Mouse (Mus musculus): ENCODE results near the gene Rpl27. TPM values are rescaled to one million over a fixed set of nuclear protein-coding genes. Genes with fewer than 3 reads are reported as not detected.
"Not testable (repeated sequence)": the region's sequence is repeated elsewhere in the genome, so short reads cannot be mapped to it uniquely, and the experiment has no call there.

Gene Rpl27
- polyA plus RNA-seq, 1 experiment from 2014 or later: 260 TPM

DNA sequence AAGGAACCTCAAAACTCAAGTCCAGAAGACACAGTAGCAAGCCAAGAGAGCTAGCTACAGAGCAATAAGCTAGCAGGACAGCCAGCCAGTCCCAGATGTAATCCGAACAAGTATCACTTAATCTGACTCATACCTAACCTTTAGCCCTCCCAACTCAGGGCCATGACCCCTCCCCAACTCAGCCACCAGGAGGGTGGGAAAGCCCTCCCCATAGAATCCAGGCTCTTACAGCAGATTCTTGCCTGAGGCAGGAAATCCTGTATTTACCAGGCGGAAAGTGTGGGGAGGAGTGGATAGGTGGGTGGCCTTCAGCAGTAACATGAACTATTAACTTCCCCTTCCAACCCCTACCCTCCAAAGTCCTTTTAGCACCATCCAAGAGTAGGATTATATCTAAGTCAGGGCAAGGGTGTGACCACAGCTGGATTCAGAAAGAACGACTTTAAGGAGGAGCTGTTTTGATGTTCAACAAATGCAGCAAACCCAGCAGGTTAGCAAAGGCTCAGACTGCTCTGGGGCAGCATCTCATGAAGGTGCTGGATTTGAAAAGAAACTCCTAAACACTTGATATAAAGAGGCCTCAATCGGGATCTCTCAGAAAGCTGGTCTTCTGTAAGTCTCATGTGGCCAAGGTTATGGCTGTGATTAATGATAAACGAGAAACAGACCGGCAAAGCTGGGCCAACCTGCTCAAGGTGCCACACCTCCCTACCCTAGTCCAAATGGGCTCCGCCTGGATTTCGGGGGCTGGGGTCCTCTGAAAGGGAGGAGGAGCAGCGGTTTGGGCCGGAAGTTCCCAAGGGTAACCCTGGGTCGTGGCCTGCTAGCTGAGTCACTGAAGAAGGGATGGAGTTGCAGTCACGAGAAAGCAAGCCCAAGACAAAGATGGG lies 22.4 kb downstream of the Rpl27 start, which contains the start of gene Rnd2:
TSS of gene Rnd2 (plus strand) at position 789 of the 890 bp plus-strand sequence.
- Histone ChIP-seq H3K4me3 (ENCODE audit: control insufficient read depth in 1 of 2, insufficient read depth in 1 of 2, low read depth in 1 of 2, low read length in 2 of 2) (peak within 1 kb of the TSS; percentile 69 to 80), H3K36me3 (ENCODE audit: control insufficient read depth, insufficient read depth, low read length) (peaks cover 34% of the 10 kb centered on the region), H3K27ac (replicated peaks in 1 of 2; ENCODE audit: control insufficient read depth in 1 of 2, insufficient read depth in 1 of 2, low read depth in 2 of 2, low read length in 2 of 2) (peak within 1 kb of the TSS; percentile 78 to 89), H3K4me2 (ENCODE audit: low read length) (peak within 1 kb of the TSS; percentile 98), H3K4me1 (ENCODE audit: control insufficient read depth in 2 of 2, insufficient read depth in 2 of 2, low read length in 2 of 2) (peaks cover 14 to 41% of the 10 kb centered on the region in 2 experiments), H3K9me3 (ENCODE audit: control insufficient read depth, low read length) (no peaks in the 10 kb centered on the region), H3K9ac (ENCODE audit: low read length) (peak within 1 kb of the TSS; percentile 83), H3K27me3 (ENCODE audit: control insufficient read depth, insufficient read depth, low read length) (no peaks in the 10 kb centered on the region)
- ATAC-seq (ENCODE audit: insufficient number of reproducible peaks, insufficient read depth, low FRiP score, low read depth): no peak
- WGBS: 15% methylated on average over 12 of the region's 12 CpGs

GRCm38 (mm10) chr11:101465101-101465868 lies 23.2 kb downstream of the Rpl27 start:
- Histone ChIP-seq H3K9me3 (ENCODE audit: control insufficient read depth, low read length) (no peaks in the 10 kb centered on the region), H3K36me3 (ENCODE audit: control insufficient read depth, insufficient read depth, low read length) (peaks cover 25% of the 10 kb centered on the region), H3K4me1 (ENCODE audit: control insufficient read depth in 2 of 2, insufficient read depth in 2 of 2, low read length in 2 of 2) (peaks cover 17 to 41% of the 10 kb centered on the region in 2 experiments), H3K4me3 (ENCODE audit: control insufficient read depth in 1 of 2, insufficient read depth in 1 of 2, low read depth in 1 of 2, low read length in 2 of 2) (peak overlapping the region; percentile 69 to 80), H3K27ac (replicated peaks in 1 of 2; ENCODE audit: control insufficient read depth in 1 of 2, insufficient read depth in 1 of 2, low read depth in 2 of 2, low read length in 2 of 2) (peak overlapping the region; percentile 78 to 89), H3K27me3 (ENCODE audit: control insufficient read depth, insufficient read depth, low read length) (no peaks in the 10 kb centered on the region), H3K9ac (ENCODE audit: low read length) (peak overlapping the region; percentile 83), H3K4me2 (ENCODE audit: low read length) (peak overlapping the region; percentile 98)
- under 1% methylated on average over 50 of the region's 51 CpGs for WGBS
- peak; percentile 49 for ATAC-seq (ENCODE audit: insufficient number of reproducible peaks, insufficient read depth, low FRiP score, low read depth)

- H3K4me3 ChIP-seq (ENCODE audit: control insufficient read depth in 1 of 2, insufficient read depth in 1 of 2, low read depth in 1 of 2, low read length in 2 of 2): peak within 1 kb of the TSS; percentile 69 to 80
- no peaks in the 10 kb centered on the region for H3K27me3 ChIP-seq (ENCODE audit: control insufficient read depth, insufficient read depth, low read length)
- peak within 1 kb of the TSS; percentile 98 for H3K4me2 ChIP-seq (ENCODE audit: low read length)
- H3K36me3 ChIP-seq (ENCODE audit: control insufficient read depth, insufficient read depth, low read length): peaks cover 19% of the 10 kb centered on the region
- H3K9me3 ChIP-seq (ENCODE audit: control insufficient read depth, low read length): no peaks in the 10 kb centered on the region
- H3K27ac ChIP-seq (replicated peaks in 1 of 2; ENCODE audit: control insufficient read depth in 1 of 2, insufficient read depth in 1 of 2, low read depth in 2 of 2, low read length in 2 of 2): peak within 1 kb of the TSS; percentile 78 to 89
- H3K9ac ChIP-seq (ENCODE audit: low read length): peak within 1 kb of the TSS; percentile 83
- H3K4me1 ChIP-seq (ENCODE audit: control insufficient read depth in 2 of 2, insufficient read depth in 2 of 2, low read length in 2 of 2): peaks cover 17 to 41% of the 10 kb centered on the region in 2 experiments
- WGBS: 2% methylated on average over 56 of the region's 60 CpGs
- ATAC-seq (ENCODE audit: insufficient number of reproducible peaks, insufficient read depth, low FRiP score, low read depth): peak; percentile 61
Measured at GRCm38 (mm10) chr11:101465869-101466551, 23.9 kb downstream of the Rpl27 start, which contains the start of gene Vat1. TSS of gene Vat1 (minus strand) at chr11:101466230.

- peak overlapping the region; percentile 83 for H3K9ac ChIP-seq (ENCODE audit: low read length)
- WGBS: 41% methylated on average over 5 of the region's 5 CpGs
- H3K9me3 ChIP-seq (ENCODE audit: control insufficient read depth, low read length); H3K27me3 ChIP-seq (ENCODE audit: control insufficient read depth, insufficient read depth, low read length); ATAC-seq (ENCODE audit: insufficient number of reproducible peaks, insufficient read depth, low FRiP score, low read depth); H3K27ac ChIP-seq (replicated peaks in 1 of 2; ENCODE audit: control insufficient read depth in 1 of 2, insufficient read depth in 1 of 2, low read depth in 2 of 2, low read length in 2 of 2): not testable (repeated sequence)
- peak overlapping the region; percentile 2 to 80; a peak in 3 of 4 replicates for H3K4me3 ChIP-seq (ENCODE audit: control insufficient read depth in 1 of 2, insufficient read depth in 1 of 2, low read depth in 1 of 2, low read length in 2 of 2)
- H3K36me3 ChIP-seq (ENCODE audit: control insufficient read depth, insufficient read depth, low read length): peaks cover 14% of the 10 kb centered on the region
- peaks cover 17 to 41% of the 10 kb centered on the region in 2 experiments for H3K4me1 ChIP-seq (ENCODE audit: control insufficient read depth in 2 of 2, insufficient read depth in 2 of 2, low read length in 2 of 2)
- H3K4me2 ChIP-seq (ENCODE audit: low read length): peak overlapping the region; percentile 98
Measured at GRCm38 (mm10) chr11:101466552-101466950, 24.5 kb downstream of the Rpl27 start.

GRCm38 (mm10) chr11:101467477-101468262 lies 25.6 kb downstream of the Rpl27 start:
- H3K4me2 ChIP-seq (ENCODE audit: low read length): peak overlapping the region; percentile 98
- H3K9me3 ChIP-seq (ENCODE audit: control insufficient read depth, low read length): no peaks in the 10 kb centered on the region
- no peaks in the 10 kb centered on the region for H3K27me3 ChIP-seq (ENCODE audit: control insufficient read depth, insufficient read depth, low read length)
- H3K36me3 ChIP-seq (ENCODE audit: control insufficient read depth, insufficient read depth, low read length): peaks cover 2% of the 10 kb centered on the region
- H3K9ac ChIP-seq (ENCODE audit: low read length): peak overlapping the region; percentile 84
- H3K27ac ChIP-seq (replicated peaks in 1 of 2; ENCODE audit: control insufficient read depth in 1 of 2, insufficient read depth in 1 of 2, low read depth in 2 of 2, low read length in 2 of 2): peak overlapping the region; percentile 23 to 35
- 1% methylated on average over 42 of the region's 54 CpGs for WGBS
- H3K4me1 ChIP-seq (ENCODE audit: control insufficient read depth in 2 of 2, insufficient read depth in 2 of 2, low read length in 2 of 2): peaks cover 20 to 38% of the 10 kb centered on the region in 2 experiments
- ATAC-seq (ENCODE audit: insufficient number of reproducible peaks, insufficient read depth, low FRiP score, low read depth): peak; percentile 78
- H3K4me3 ChIP-seq (ENCODE audit: control insufficient read depth in 1 of 2, insufficient read depth in 1 of 2, low read depth in 1 of 2, low read length in 2 of 2): peak overlapping the region; percentile 77 to 89

DNA sequence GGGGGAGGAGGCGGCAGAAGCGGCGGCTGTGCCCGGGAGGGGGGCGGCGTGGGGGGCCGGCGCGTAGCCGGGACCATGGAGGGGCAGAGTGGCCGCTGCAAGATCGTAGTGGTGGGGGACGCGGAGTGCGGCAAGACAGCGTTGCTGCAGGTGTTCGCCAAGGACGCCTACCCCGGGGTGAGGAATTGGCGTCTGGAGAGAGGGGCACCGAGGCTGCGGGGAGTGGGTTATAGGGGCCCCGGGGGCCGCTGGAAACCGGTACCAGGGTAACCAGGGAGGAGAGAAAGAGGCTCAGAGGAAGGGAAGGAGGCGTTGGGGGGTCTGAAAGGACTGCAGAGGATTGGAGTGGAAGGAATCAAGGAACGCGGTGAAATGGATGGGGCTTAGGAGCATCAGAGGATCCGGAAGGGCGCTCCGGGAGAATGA lies 26.2 kb downstream of the Rpl27 start:
- peaks cover 19 to 33% of the 10 kb centered on the region in 2 experiments for H3K4me1 ChIP-seq (ENCODE audit: control insufficient read depth in 2 of 2, insufficient read depth in 2 of 2, low read length in 2 of 2)
- peak overlapping the region; percentile 98 for H3K4me2 ChIP-seq (ENCODE audit: low read length)
- H3K36me3 ChIP-seq (ENCODE audit: control insufficient read depth, insufficient read depth, low read length): no peaks in the 10 kb centered on the region
- H3K27me3 ChIP-seq (ENCODE audit: control insufficient read depth, insufficient read depth, low read length): no peaks in the 10 kb centered on the region
- peak overlapping the region; percentile 77 to 89 for H3K4me3 ChIP-seq (ENCODE audit: control insufficient read depth in 1 of 2, insufficient read depth in 1 of 2, low read depth in 1 of 2, low read length in 2 of 2)
- under 1% methylated on average over 31 of the region's 31 CpGs for WGBS
- peak overlapping the region in 1 of 2 experiments; percentile 35; a peak in 3 of 4 replicates for H3K27ac ChIP-seq (replicated peaks in 1 of 2; ENCODE audit: control insufficient read depth in 1 of 2, insufficient read depth in 1 of 2, low read depth in 2 of 2, low read length in 2 of 2)
- peak overlapping the region; percentile 84 for H3K9ac ChIP-seq (ENCODE audit: low read length)
- no peak for ATAC-seq (ENCODE audit: insufficient number of reproducible peaks, insufficient read depth, low FRiP score, low read depth)
- no peaks in the 10 kb centered on the region for H3K9me3 ChIP-seq (ENCODE audit: control insufficient read depth, low read length)
